11 mouse cellular contexts compared by ENCODE assay signal in genomic region chr13:52046700-52047099, GRCm38 (mm10).
DNase-seq lines count a peak whose midpoint lies in the region; ATAC-seq and TF ChIP-seq lines count a peak whose summit lies in the region.
"Had no signal": no experiment of that assay in that cellular context is flagged by ENCODE, and none has a peak within 500 bp of the region (broad histone marks: within the 10 kb centered on the region; RNA-seq: fewer than 3 reads in every experiment).

No protein-coding gene starts in this region.

- 65% methylated on average over 11 of the region's 11 CpGs for WGBS in forebrain, embryonic 13.5 days
- 73% methylated on average over 11 of the region's 11 CpGs for WGBS in forebrain, embryonic 12.5 days
- WGBS in heart, embryonic 14.5 days: 40% methylated on average over 11 of the region's 11 CpGs

- no peak overlapping the region for H3K4me3 ChIP-seq in forebrain, embryonic 13.5 days
- H3K4me3 ChIP-seq in forebrain, embryonic 12.5 days (replicated peaks): no peak overlapping the region
- H3K4me3 ChIP-seq in layer of hippocampus, adult 2 months: no peak overlapping the region
- no peak overlapping the region for H3K4me3 ChIP-seq in heart, embryonic 14.5 days (ENCODE audit: control insufficient read depth in 1 of 2, insufficient read depth in 1 of 2, low read depth in 1 of 2, low read length in 2 of 2)
- H3K4me3 ChIP-seq: limb, embryonic 10.5 days had no signal

- TF ChIP-seq POLR2A in brain, embryonic 14.5 days (IDR thresholded peaks at IDR 0.05; ENCODE audit: borderline replicate concordance, extremely low read depth, insufficient read depth, insufficient read length, poor library complexity, severe bottlenecking): no peak

- H3K4me1 ChIP-seq in forebrain, embryonic 13.5 days: peaks cover 37% of the 10 kb centered on the region
- peaks cover 23% of the 10 kb centered on the region for H3K4me1 ChIP-seq in forebrain, embryonic 12.5 days
- peaks cover 22 to 27% of the 10 kb centered on the region in 2 experiments for H3K4me1 ChIP-seq in heart, embryonic 14.5 days (ENCODE audit: control insufficient read depth in 2 of 2, insufficient read depth in 2 of 2, low read length in 2 of 2)

- no peak overlapping the region for H3K9ac ChIP-seq in forebrain, embryonic 13.5 days
- H3K9ac ChIP-seq in forebrain, embryonic 12.5 days: no peak overlapping the region
- peak overlapping the region; percentile 51 for H3K9ac ChIP-seq in heart, embryonic 14.5 days (ENCODE audit: low read length)

- no peak; the same call in 1 of the 2 replicates for ATAC-seq in forebrain, embryonic 13.5 days
- ATAC-seq in forebrain, embryonic 12.5 days (ENCODE audit: low FRiP score): no peak
- no peak for ATAC-seq in heart, embryonic 14.5 days (ENCODE audit: insufficient number of reproducible peaks, insufficient read depth, low FRiP score, low read depth)

- no peak for TF ChIP-seq CTCF in layer of hippocampus, adult 2 months (conservative IDR thresholded peaks at IDR 0.05)
- TF ChIP-seq CTCF in brain, embryonic 14.5 days (IDR thresholded peaks at IDR 0.05; ENCODE audit: borderline replicate concordance, extremely low read depth, insufficient read depth, insufficient read length): no peak

- H3K36me3 ChIP-seq in forebrain, embryonic 13.5 days (ENCODE audit: poor library complexity, severe bottlenecking): no peaks in the 10 kb centered on the region
- no peaks in the 10 kb centered on the region for H3K36me3 ChIP-seq in forebrain, embryonic 12.5 days (replicated peaks)
- no peaks in the 10 kb centered on the region for H3K36me3 ChIP-seq in heart, embryonic 14.5 days (ENCODE audit: control insufficient read depth, insufficient read depth, low read length)
- H3K36me3 ChIP-seq: limb, embryonic 10.5 days had no signal

- DNase-seq in layer of hippocampus, adult 2 months (ENCODE audit: low spot score in 2 of 2): no peak
- DNase-seq in layer of hippocampus, postnatal 36 days: no peak
- DNase-seq in brain, embryonic 14.5 days (ENCODE audit: low read depth): peak; percentile 77
- DNase-seq in cerebellum, postnatal 4 days (ENCODE audit: low spot score in 2 of 2): no peak
- no peak for DNase-seq in Muller cell, postnatal 12 days (ENCODE audit: inconsistent ontology term)
- DNase-seq: embryo, embryonic 11 days; lung, postnatal 4 days had no signal

- H3K4me2 ChIP-seq in forebrain, embryonic 13.5 days: no peak overlapping the region
- H3K4me2 ChIP-seq in forebrain, embryonic 12.5 days: no peak overlapping the region
- H3K4me2 ChIP-seq in heart, embryonic 14.5 days (ENCODE audit: low read length): peak overlapping the region; percentile 59

- 0 out of 2 replicates have a peak overlapping the region, but pooled peaks have one; percentile 12 for H3K27ac ChIP-seq in forebrain, embryonic 13.5 days
- H3K27ac ChIP-seq in forebrain, embryonic 12.5 days: no peak overlapping the region
- H3K27ac ChIP-seq in layer of hippocampus, adult 2 months: peak overlapping the region; percentile 60; the same call in 1 of the 2 replicates
- peak overlapping the region in 1 of 2 experiments; percentile 82; a peak in 2 of 4 replicates for H3K27ac ChIP-seq in heart, embryonic 14.5 days (replicated peaks in 1 of 2; ENCODE audit: control insufficient read depth in 1 of 2, insufficient read depth in 1 of 2, low read depth in 2 of 2, low read length in 2 of 2)
- H3K27ac ChIP-seq: limb, embryonic 10.5 days had no signal

- H3K9me3 ChIP-seq in forebrain, embryonic 13.5 days (replicated peaks): no peaks in the 10 kb centered on the region
- no peaks in the 10 kb centered on the region for H3K9me3 ChIP-seq in forebrain, embryonic 12.5 days
- H3K9me3 ChIP-seq in heart, embryonic 14.5 days (ENCODE audit: control insufficient read depth, low read length): no peaks in the 10 kb centered on the region
- H3K9me3 ChIP-seq: limb, embryonic 10.5 days had no signal

- no peaks in the 10 kb centered on the region for H3K27me3 ChIP-seq in forebrain, embryonic 13.5 days
- H3K27me3 ChIP-seq in forebrain, embryonic 12.5 days: 0 out of 2 replicates have a peak, but pooled peaks cover 3% of the 10 kb centered on the region
- H3K27me3 ChIP-seq in heart, embryonic 14.5 days (ENCODE audit: control insufficient read depth, insufficient read depth, low read length): no peaks in the 10 kb centered on the region
